21 mouse cellular contexts compared by ENCODE assay signal in the genomic region with DNA sequence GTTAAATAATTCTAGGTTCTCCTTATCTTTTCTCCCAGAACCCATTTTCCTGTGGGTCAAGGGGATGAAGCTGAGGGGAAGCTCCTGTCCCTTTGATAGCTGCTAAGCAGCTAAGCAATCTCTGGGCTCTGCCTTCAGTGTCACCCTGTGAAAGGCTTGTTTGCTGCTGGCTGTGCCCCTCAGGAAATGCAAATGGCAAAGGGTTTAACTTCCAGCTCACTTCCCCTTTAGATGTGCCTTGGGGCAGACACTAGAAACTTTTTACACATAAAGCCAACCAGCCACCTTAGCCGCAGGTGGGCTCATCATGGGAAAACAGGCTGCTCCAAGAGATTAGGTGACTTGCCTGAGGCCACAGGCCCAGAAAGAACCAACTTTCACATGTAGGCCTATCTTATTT. TPM values are rescaled to one million over a fixed set of nuclear protein-coding genes. Genes with fewer than 3 reads are reported as not detected.
DNase-seq lines count a peak whose midpoint lies in the region; ATAC-seq and TF ChIP-seq lines count a peak whose summit lies in the region.
"Had no signal": no experiment of that assay in that cellular context is flagged by ENCODE, and none has a peak within 500 bp of the region (broad histone marks: within the 10 kb centered on the region; RNA-seq: fewer than 3 reads in every experiment).

No protein-coding gene starts in this region.

- TF ChIP-seq CTCF in layer of hippocampus, adult 2 months (conservative IDR thresholded peaks at IDR 0.05), result no peak

- no peak overlapping the region for H3K4me3 ChIP-seq in layer of hippocampus, adult 2 months
- H3K4me3 ChIP-seq: embryonic facial prominence, embryonic 12.5 days; erythroblast, embryonic 14.5 days; forebrain, embryonic 12.5 days; limb, embryonic 10.5 days; liver, embryonic 15.5 days; lung, embryonic 15.5 days; neural tube, embryonic 15.5 days had no signal

- no peak for DNase-seq in layer of hippocampus, adult 2 months (ENCODE audit: low spot score in 2 of 2)
- DNase-seq in layer of hippocampus, adult 8-10 months (ENCODE audit: low spot score in 2 of 2), result no peak
- DNase-seq in spleen, adult 18-20 months, result peak; percentile 37 to 54
- DNase-seq in kidney, adult 11 months, result no peak
- DNase-seq in cerebellum, postnatal 36 days, result no peak
- no peak for DNase-seq in frontal cortex, postnatal 10 days (ENCODE audit: low spot score in 2 of 2)
- DNase-seq: adrenal gland, postnatal 10 days; cerebellum, adult 9-10 months; heart, postnatal 4 days; kidney, adult 18-20 months; liver; lung, postnatal 4 days had no signal

- peak overlapping the region; percentile 20; the same call in 1 of the 2 replicates for H3K27ac ChIP-seq in layer of hippocampus, adult 2 months
- H3K27ac ChIP-seq: embryonic facial prominence, embryonic 12.5 days; forebrain, embryonic 12.5 days; kidney, postnatal 0 days; limb, embryonic 10.5 days; liver, embryonic 15.5 days; neural tube, embryonic 15.5 days had no signal

- ATAC-seq in common myeloid progenitor, adult 5-6 weeks (replicated peaks; ENCODE audit: low read depth, poor library complexity, severe bottlenecking), result peak; percentile 15; the same call in 1 of the 2 replicates

RNA-seq across cellular contexts. Expression of gene Bend5, which starts 26.9 kb away (rescaled TPM):
- total RNA-seq in layer of hippocampus, adult 2 months (2021), result 10 to 100 TPM; 13.1 to 13.5 TPM
- 10 to 100 TPM; 10.7 to 12.6 (median 11.8) TPM for total RNA-seq in layer of hippocampus, adult 8-10 months (2022)
- total RNA-seq in common myeloid progenitor, adult 5-6 weeks (2017), result 3.3 and 6.2 TPM in 2 replicates

Comparison
In these comparisons a context has a peak if more than half of its experiments do, and no peak if none do; other contexts are left out.
1. DNase-seq: peak in spleen, adult 18-20 months (2 of 2); none in layer of hippocampus, adult 2 months (0 of 2), layer of hippocampus, adult 8-10 months (0 of 2), kidney, adult 11 months (single experiment), cerebellum, postnatal 36 days (0 of 2) and frontal cortex, postnatal 10 days (0 of 2).